Mouse (Mus musculus): ENCODE results near the gene Zim1.

GRCm38 (mm10) chr7:6650526-6650925 is 45.7 kb downstream of the Zim1 start:
- TF ChIP-seq MAZ (IDR thresholded peaks at IDR 0.05; ENCODE audit: low read depth, low read length) (no peak), UBTF (IDR thresholded peaks at IDR 0.05; ENCODE audit: borderline replicate concordance, insufficient read depth, low read depth, low read length) (no peak), RAD21 (IDR thresholded peaks at IDR 0.05; ENCODE audit: low read depth, low read length) (no peak), CTCF (IDR thresholded peaks at IDR 0.05 in 2 of 3, conservative IDR thresholded peaks at IDR 0.05 in 1 of 3; ENCODE audit: control insufficient read depth in 1 of 3, insufficient read depth in 1 of 3, low read depth in 2 of 3, low read length in 3 of 3, poor library complexity in 1 of 3, severe bottlenecking in 1 of 3) (no peak), EP300 (IDR thresholded peaks at IDR 0.05; ENCODE audit: low read depth in 1 of 2, low read length in 2 of 2) (no peak), USF2 (IDR thresholded peaks at IDR 0.05; ENCODE audit: borderline replicate concordance in 1 of 2, insufficient read depth in 1 of 2, low read depth in 1 of 2, low read length in 2 of 2) (no peak), NELFE (IDR thresholded peaks at IDR 0.05; ENCODE audit: low read depth, low read length) (no peak), POLR2AphosphoS2 (IDR thresholded peaks at IDR 0.05; ENCODE audit: low read length) (no peak), MAX (IDR thresholded peaks at IDR 0.05; ENCODE audit: low read length) (no peak), HCFC1 (IDR thresholded peaks at IDR 0.05; ENCODE audit: low read depth, low read length) (no peak), TAL1 (IDR thresholded peaks at IDR 0.05; ENCODE audit: low read length) (no peak), POLR2A (IDR thresholded peaks at IDR 0.05; ENCODE audit: control insufficient read depth in 1 of 2, insufficient read depth in 1 of 2, low read depth in 1 of 2, low read length in 2 of 2, poor library complexity in 1 of 2) (no peak), MYB (IDR thresholded peaks at IDR 0.05; ENCODE audit: low read depth, low read length) (no peak)

Measured in MEL (cell line).